Mouse (Mus musculus) forebrain, embryonic 14.5 days (tissue): ENCODE measurements around the gene Myadml2. TPM values are rescaled to one million over a fixed set of nuclear protein-coding genes. Genes with fewer than 3 reads are reported as not detected.

ENCODE experiments used
- ATAC-seq: fragments of 200-750 bp; cut with Nextera tagmentation; 2 replicates; pipeline ENCODE4 v1.8.0; 2017; ENCODE audit warnings: mild to moderate bottlenecking, moderate library complexity
- DNase-seq: peaks from one replicate; pipeline ENCODE4 v3.0.0-alpha.2; 2015; ENCODE audit warnings: low spot score
- H3K27ac ChIP-seq: fragments of 300-500 bp; sonication (generic); 2 replicates; pipeline ENCODE4 v1.5.1; 2014; ENCODE audit warnings: low read depth, mild to moderate bottlenecking, control low read depth, low read length, moderate library complexity
- H3K27me3 ChIP-seq: fragments of 300-500 bp; sonication (generic); replicated peaks from 2 replicates; pipeline ENCODE4 v1.6.1; 2014; ENCODE audit warnings: low read length, control low read depth, mixed read lengths; ENCODE audit not compliant: control insufficient read depth, insufficient read depth
- H3K36me3 ChIP-seq: fragments of 300-500 bp; sonication (generic); 2 replicates; pipeline ENCODE4 v1.6.1; 2014; ENCODE audit warnings: low read length, control low read depth; ENCODE audit not compliant: control insufficient read depth, insufficient read depth
- H3K4me1 ChIP-seq: fragments of 300-500 bp; sonication (generic); 2 replicates; pipeline ENCODE4 v1.6.1; 2014; ENCODE audit warnings: antibody characterized with exemption, low read length, control low read depth; ENCODE audit not compliant: control insufficient read depth, insufficient read depth
- H3K4me2 ChIP-seq: fragments of 300-500 bp; sonication (generic); 2 replicates; pipeline ENCODE4 v1.6.1; 2014; ENCODE audit warnings: mild to moderate bottlenecking, control low read depth, low read length
- H3K4me3 ChIP-seq: fragments of 300-500 bp; sonication (generic); 2 replicates; pipeline ENCODE4 v1.5.1; 2014; ENCODE audit warnings: low read depth, low read length, control low read depth
- H3K9ac ChIP-seq: fragments of 300-500 bp; sonication (generic); 2 replicates; pipeline ENCODE4 v1.6.1; 2014; ENCODE audit warnings: mild to moderate bottlenecking, low read length, control low read depth, moderate library complexity
- H3K9me3 ChIP-seq: fragments of 300-500 bp; sonication (generic); replicated peaks from 2 replicates; pipeline ENCODE4 v1.6.1; 2016; ENCODE audit warnings: low read length, control low read depth, mixed read lengths; ENCODE audit not compliant: control insufficient read depth
- WGBS: fragments of 180-500 bp; shearing (Covaris S2); extraction: QIAGEN DNeasy Blood & Tissue Kit; methylation state at CpG from one replicate; pipeline ENCODE4 v1.1.7; 2014; 5-methylcytosine and 5-hydroxymethylcytosine counted together
- polyA plus RNA-seq: library from polyadenylated mRNA; unstranded; fragments of >200 nt; fragmentation: Nextera tagmentation; extraction: Ambion mirVana; gene quantifications from 2 replicates; pipeline ENCODE4 v1.2.1, GENCODE M21; 2014

The Myadml2 gene
- polyA plus RNA-seq, 1 experiment from 2014 or later = 0.38 TPM

DNA sequence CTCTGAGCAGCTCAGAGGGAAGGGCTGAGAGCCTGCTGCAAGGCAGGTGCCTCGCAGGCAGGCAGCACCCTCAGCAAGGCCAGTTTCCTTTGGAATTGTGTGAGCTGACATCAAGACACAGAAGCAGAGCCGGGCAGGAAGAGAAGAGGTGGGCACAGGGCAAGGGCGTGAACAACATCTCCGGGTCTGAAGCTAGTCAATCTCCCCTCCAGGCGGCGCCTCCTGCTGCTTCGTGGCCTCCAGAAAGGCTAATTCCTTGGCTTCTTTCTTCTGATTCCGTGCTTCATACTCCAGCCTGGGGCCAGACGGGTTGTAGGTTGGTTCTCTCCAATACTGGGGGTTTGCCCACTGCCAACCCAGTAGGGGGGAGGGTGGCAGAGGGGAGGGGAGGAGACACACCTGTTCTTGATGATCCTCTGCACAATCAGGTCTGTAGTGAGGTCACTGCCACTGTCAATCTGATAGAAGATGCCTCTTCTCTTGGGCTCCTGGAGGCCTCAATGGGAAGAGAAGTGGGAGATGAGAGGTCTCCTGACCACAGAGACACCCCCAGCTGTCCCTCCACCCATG lies 37.4 kb downstream of the Myadml2 start:
- Histone ChIP-seq H3K4me1 (peaks cover 4% of the 10 kb centered on the region; the same call in 1 of the 2 replicates), H3K36me3 (peaks cover 66% of the 10 kb centered on the region), H3K9me3 (no peaks in the 10 kb centered on the region), H3K4me3 (no peak overlapping the region), H3K27me3 (0 out of 2 replicates have a peak, but pooled peaks cover 9% of the 10 kb centered on the region), H3K9ac (no peak overlapping the region), H3K27ac (no peak overlapping the region), H3K4me2 (no peak overlapping the region)
- ATAC-seq (no peak), DNase-seq (no peak)
- WGBS = 83% methylated on average over 9 of the region's 9 CpGs

GRCm38 (mm10) chr11:120609250-120609649 lies 38.7 kb downstream of the Myadml2 start:
- Histone ChIP-seq H3K9ac (no peak overlapping the region), H3K27ac (no peak overlapping the region), H3K36me3 (peaks cover 74% of the 10 kb centered on the region), H3K4me1 (peaks cover 4% of the 10 kb centered on the region; the same call in 1 of the 2 replicates), H3K4me2 (no peak overlapping the region), H3K9me3 (no peaks in the 10 kb centered on the region), H3K27me3 (0 out of 2 replicates have a peak, but pooled peaks cover 9% of the 10 kb centered on the region), H3K4me3 (no peak overlapping the region)
- ATAC-seq (no peak), DNase-seq (no peak)
- WGBS = 28% methylated on average over 8 of the region's 8 CpGs

GRCm38 (mm10) chr11:120608241-120609034 lies 39.5 kb downstream of the Myadml2 start, which contains the start of gene Npb:
Gene Npb, plus strand, starts transcription at chr11:120608477.
- DNase-seq (no peak), ATAC-seq (no peak)
- Histone ChIP-seq H3K4me3 (0 out of 2 replicates have a peak within 1 kb of the TSS, but pooled peaks have one; percentile 9), H3K4me1 (peaks cover 4% of the 10 kb centered on the region; the same call in 1 of the 2 replicates), H3K27ac (no peak within 1 kb of the TSS), H3K27me3 (0 out of 2 replicates have a peak, but pooled peaks cover 9% of the 10 kb centered on the region), H3K4me2 (peak within 1 kb of the TSS; percentile 35), H3K9ac (peak within 1 kb of the TSS; percentile 37), H3K36me3 (peaks cover 76% of the 10 kb centered on the region), H3K9me3 (no peaks in the 10 kb centered on the region)
- 8% methylated on average over 45 of the region's 45 CpGs for WGBS

DNA sequence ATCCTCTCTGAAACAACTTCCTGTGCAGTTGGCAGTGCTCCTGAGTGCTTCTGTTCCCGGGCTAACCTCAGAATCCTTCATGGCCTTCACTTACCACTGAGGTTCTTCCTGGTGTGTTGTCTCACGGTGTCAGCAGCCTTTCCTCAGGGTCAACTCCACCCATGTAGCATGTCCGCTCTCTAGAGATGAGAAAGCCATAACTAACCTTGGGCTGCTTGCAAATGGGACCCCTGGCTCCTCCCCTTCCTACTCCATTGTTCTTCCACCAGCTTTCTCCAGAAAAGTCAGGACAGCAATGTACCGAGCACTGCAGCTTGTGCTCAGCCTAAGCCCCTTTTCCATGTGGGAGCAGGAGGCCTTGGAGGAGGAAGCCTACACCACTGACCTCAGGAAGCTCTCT lies 41.2 kb downstream of the Myadml2 start:
- H3K4me1 ChIP-seq = peaks cover 4% of the 10 kb centered on the region; the same call in 1 of the 2 replicates
- ATAC-seq (no peak), DNase-seq (no peak)
- H3K9me3 ChIP-seq = no peaks in the 10 kb centered on the region
- 0 out of 2 replicates have a peak, but pooled peaks cover 9% of the 10 kb centered on the region for H3K27me3 ChIP-seq
- no peak overlapping the region for H3K4me3 ChIP-seq
- H3K9ac ChIP-seq = no peak overlapping the region
- no peak overlapping the region for H3K27ac ChIP-seq
- no peak overlapping the region for H3K4me2 ChIP-seq
- H3K36me3 ChIP-seq = peaks cover 73% of the 10 kb centered on the region
- WGBS = 77% methylated on average over 4 of the region's 4 CpGs

- Histone ChIP-seq H3K4me2 (no peak overlapping the region), H3K9ac (no peak overlapping the region), H3K27ac (no peak overlapping the region), H3K36me3 (peaks cover 67% of the 10 kb centered on the region), H3K27me3 (0 out of 2 replicates have a peak, but pooled peaks cover 9% of the 10 kb centered on the region), H3K4me3 (no peak overlapping the region), H3K4me1 (peaks cover 4% of the 10 kb centered on the region; the same call in 1 of the 2 replicates), H3K9me3 (no peaks in the 10 kb centered on the region)
- no peak for DNase-seq
- 90% methylated on average over 7 of the region's 7 CpGs for WGBS
- ATAC-seq = no peak
Observed at GRCm38 (mm10) chr11:120605667-120606066, 42.3 kb downstream of the Myadml2 start.

GRCm38 (mm10) chr11:120603545-120603944 lies 44.4 kb downstream of the Myadml2 start:
- Histone ChIP-seq H3K9me3 (no peaks in the 10 kb centered on the region), H3K4me3 (no peak overlapping the region), H3K9ac (no peak overlapping the region), H3K4me1 (peaks cover 13% of the 10 kb centered on the region; the same call in 1 of the 2 replicates), H3K4me2 (no peak overlapping the region), H3K36me3 (peaks cover 58% of the 10 kb centered on the region), H3K27me3 (0 out of 2 replicates have a peak, but pooled peaks cover 2% of the 10 kb centered on the region), H3K27ac (no peak overlapping the region)
- WGBS = 88% methylated on average over 2 of the region's 2 CpGs
- ATAC-seq (no peak), DNase-seq (no peak)

DNA sequence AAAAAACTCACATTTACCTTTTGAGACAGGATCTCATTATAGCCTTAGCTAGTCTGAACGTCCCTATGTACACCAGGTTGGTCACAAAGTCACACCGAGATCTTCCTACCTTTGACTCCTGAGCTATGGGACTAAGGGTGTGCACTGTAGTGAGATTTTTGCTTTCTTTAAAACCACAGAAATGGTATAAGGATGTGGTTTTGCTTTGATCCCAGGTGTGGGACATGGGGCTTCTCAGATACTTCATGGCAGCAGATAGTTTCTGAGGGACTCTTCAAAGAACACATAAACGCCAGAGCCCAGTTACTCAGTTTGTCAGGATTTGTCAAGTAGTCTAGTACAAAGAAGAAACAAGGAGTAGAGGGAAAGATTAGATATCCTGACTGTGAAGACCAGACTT lies 47.2 kb downstream of the Myadml2 start:
- H3K36me3 ChIP-seq = peaks cover 60% of the 10 kb centered on the region
- H3K4me1 ChIP-seq = peaks cover 16% of the 10 kb centered on the region
- ATAC-seq (no peak), DNase-seq (no peak)
- WGBS = 99% methylated on average over 3 of the region's 3 CpGs
- no peak overlapping the region for H3K27ac ChIP-seq
- H3K4me3 ChIP-seq = no peak overlapping the region
- no peaks in the 10 kb centered on the region for H3K27me3 ChIP-seq
- no peaks in the 10 kb centered on the region for H3K9me3 ChIP-seq
- H3K4me2 ChIP-seq = no peak overlapping the region
- no peak overlapping the region for H3K9ac ChIP-seq

GRCm38 (mm10) chr11:120598990-120599549 lies 48.9 kb downstream of the Myadml2 start:
- Histone ChIP-seq H3K4me2 (peak overlapping the region; percentile 87), H3K4me3 (peak overlapping the region; percentile 97), H3K27me3 (no peaks in the 10 kb centered on the region), H3K36me3 (peaks cover 58% of the 10 kb centered on the region), H3K9me3 (no peaks in the 10 kb centered on the region), H3K9ac (peak overlapping the region; percentile 98), H3K4me1 (peaks cover 16% of the 10 kb centered on the region), H3K27ac (peak overlapping the region; percentile 85; the same call in 1 of the 2 replicates)
- WGBS = 49% methylated on average over 17 of the region's 17 CpGs
- ATAC-seq = no peak
- DNase-seq = no peak
